Mouse (Mus musculus) heart, adult 9 months (tissue): Measurements from ENCODE around the gene Oas1d.

Source experiments
- DNase-seq, 2 experiments: peaks; one replicate each; pipeline ENCODE4 v3.0.0; 2022; ENCODE audit warnings: low spot score in 2 of 2

Gene Oas1d

DNA sequence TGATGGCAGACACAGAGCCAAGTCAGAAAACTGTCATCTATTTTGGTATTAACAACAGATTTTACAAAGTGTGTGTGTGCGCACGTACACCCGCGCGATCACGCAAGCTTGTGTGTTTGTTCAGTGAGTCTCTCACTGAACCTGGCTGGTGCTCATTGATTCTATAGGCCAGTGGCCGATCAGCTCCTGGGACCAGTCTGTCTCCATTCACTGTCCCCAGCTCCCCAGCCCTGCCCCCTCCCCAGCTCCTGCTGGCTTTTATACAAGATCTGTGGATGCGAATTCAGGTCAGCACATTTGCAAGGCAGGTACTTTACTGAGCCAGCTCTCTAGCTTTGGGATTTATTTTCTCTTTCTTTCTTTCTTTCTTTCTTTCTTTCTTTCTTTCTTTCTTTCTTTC, 54.5 kb downstream of the Oas1d start:
- no peak for DNase-seq

DNA sequence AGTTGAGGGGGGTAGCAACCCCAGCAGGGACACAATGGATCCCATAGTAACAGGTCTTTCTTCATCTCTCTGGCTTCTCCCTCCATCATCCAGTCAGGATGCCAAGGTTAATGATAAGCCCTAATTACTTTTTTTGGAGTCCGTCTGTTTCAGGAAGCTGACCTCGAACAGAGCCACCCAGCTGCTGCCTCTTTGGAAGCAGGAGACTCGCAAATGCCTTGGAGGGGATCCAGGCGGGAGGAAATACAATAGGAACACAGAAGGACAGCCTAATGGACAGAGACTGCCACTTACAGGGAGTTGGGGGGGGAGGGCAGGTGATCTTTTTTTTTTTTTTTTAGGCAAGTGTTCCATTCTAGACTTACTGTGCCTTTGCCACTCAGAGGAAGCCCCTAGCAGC, 55.4 kb downstream of the Oas1d start:
- DNase-seq: peak; percentile 6 to 17
